Mouse (Mus musculus) MEL (cell line): ENCODE data around the gene Pgpep1. TPM values are rescaled to one million over a fixed set of nuclear protein-coding genes. Genes with fewer than 3 reads are reported as not detected.

ENCODE experiments used
- DNase-seq: peaks from one replicate; pipeline ENCODE4 v3.0.0; 2011; ENCODE audit warnings: low read depth, low spot score
- H3K27ac ChIP-seq: 2 replicates; pipeline ENCODE4 v1.5.1; 2012; ENCODE audit warnings: low read depth, mild to moderate bottlenecking, control low read depth, low read length, moderate library complexity; ENCODE audit not compliant: control insufficient read depth
- H3K27me3 ChIP-seq, 2 experiments: fragments of 150-350 bp in 1 of 2; sonication (generic) in 1 of 2; 2 replicates each; pipeline ENCODE4 v1.6.1; 2012; ENCODE audit warnings: low read length in 2 of 2, mild to moderate bottlenecking in 2 of 2, improper control_type of control experiment in 1 of 2, moderate library complexity in 1 of 2; ENCODE audit not compliant: insufficient read depth in 2 of 2, control insufficient read depth in 1 of 2
- H3K36me3 ChIP-seq, 2 experiments: 2 replicates each; pipeline ENCODE4 v1.6.1; 2012 to 2014; ENCODE audit warnings: low read length in 2 of 2, improper control_type of control experiment in 1 of 2, inconsistent platforms in 1 of 2, mild to moderate bottlenecking in 1 of 2; ENCODE audit not compliant: insufficient read depth in 2 of 2, control insufficient read depth in 1 of 2
- H3K4me1 ChIP-seq, 2 experiments: fragments of 150-350 bp in 1 of 2; sonication (generic) in 1 of 2; 2 replicates each; pipeline ENCODE4 v1.6.1; 2012; ENCODE audit warnings: low read length in 2 of 2, improper control_type of control experiment in 1 of 2, mild to moderate bottlenecking in 1 of 2; ENCODE audit not compliant: insufficient read depth in 2 of 2, control insufficient read depth in 1 of 2
- H3K4me3 ChIP-seq, 2 experiments: fragments of 150-350 bp in 1 of 2; sonication (generic) in 1 of 2; 2 replicates each; pipeline ENCODE4 v1.5.1; 2012; ENCODE audit warnings: low read depth in 2 of 2, low read length in 2 of 2, mild to moderate bottlenecking in 2 of 2, moderate library complexity in 2 of 2, control low read depth in 1 of 2, improper control_type of control experiment in 1 of 2; ENCODE audit not compliant: control insufficient read depth in 1 of 2, insufficient read depth in 1 of 2
- H3K79me2 ChIP-seq: 2 replicates; pipeline ENCODE4 v1.6.1; 2012; ENCODE audit warnings: mild to moderate bottlenecking, low read length, moderate library complexity; ENCODE audit not compliant: control insufficient read depth, poor library complexity, insufficient read depth
- H3K9ac ChIP-seq: 2 replicates; pipeline ENCODE4 v1.6.1; 2012; ENCODE audit warnings: low read depth, mild to moderate bottlenecking, control low read depth, low read length, moderate library complexity; ENCODE audit not compliant: control insufficient read depth, poor library complexity, severe bottlenecking
- H3K9me3 ChIP-seq: fragments of 150-350 bp; sonication (generic); replicated peaks from 2 replicates; pipeline ENCODE4 v1.6.1; 2012; ENCODE audit warnings: mild to moderate bottlenecking, low read length, improper control_type of control experiment, moderate library complexity; ENCODE audit not compliant: insufficient read depth
- BHLHE40 ChIP-seq: IDR thresholded peaks from 2 replicates; pipeline ENCODE4 v1.6.1; 2012; ENCODE audit warnings: low read depth, mild to moderate bottlenecking, inconsistent platforms, low read length, improper control_type of control experiment, borderline replicate concordance
- CTCF ChIP-seq, 3 experiments: IDR thresholded peaks in 2 of 3; conservative IDR thresholded peaks in 1 of 3; 2 replicates each; pipeline ENCODE4 v1.5.1; 2011 to 2012; ENCODE audit warnings: low read length in 3 of 3, low read depth in 2 of 3, mild to moderate bottlenecking in 2 of 3, improper control_type of control experiment in 1 of 3, inconsistent platforms in 1 of 3, mixed read lengths in 1 of 3, moderate library complexity in 1 of 3; ENCODE audit not compliant: control insufficient read depth in 1 of 3, insufficient read depth in 1 of 3, poor library complexity in 1 of 3, severe bottlenecking in 1 of 3
- E2F4 ChIP-seq: IDR thresholded peaks from 2 replicates; pipeline ENCODE4 v1.6.1; 2011; ENCODE audit warnings: low read depth, low read length, improper control_type of control experiment, borderline replicate concordance
- EP300 ChIP-seq, 2 experiments: IDR thresholded peaks; 2 replicates each; pipeline ENCODE4 v1.6.1; 2011; ENCODE audit warnings: improper control_type of control experiment in 2 of 2, low read length in 2 of 2, low read depth in 1 of 2, mild to moderate bottlenecking in 1 of 2
- JUND ChIP-seq: IDR thresholded peaks from 2 replicates; pipeline ENCODE4 v1.6.1; 2011; ENCODE audit warnings: low read depth, mild to moderate bottlenecking, improper control_type of control experiment, low read length
- MAX ChIP-seq: IDR thresholded peaks from 2 replicates; pipeline ENCODE4 v1.6.1; 2011; ENCODE audit warnings: low read length, improper control_type of control experiment
- MAZ ChIP-seq: IDR thresholded peaks from 2 replicates; pipeline ENCODE4 v1.6.1; 2012; ENCODE audit warnings: low read depth, mild to moderate bottlenecking, inconsistent platforms, low read length, improper control_type of control experiment
- MXI1 ChIP-seq: IDR thresholded peaks from 2 replicates; pipeline ENCODE4 v1.6.1; 2011; ENCODE audit warnings: mild to moderate bottlenecking, low read depth, low read length, improper control_type of control experiment
- MYB ChIP-seq: IDR thresholded peaks from 2 replicates; pipeline ENCODE4 v1.6.1; 2011; ENCODE audit warnings: mild to moderate bottlenecking, low read depth, low read length, improper control_type of control experiment
- NRF1 ChIP-seq: IDR thresholded peaks from 2 replicates; pipeline ENCODE4 v1.6.1; 2014; ENCODE audit warnings: low read depth, mild to moderate bottlenecking, inconsistent platforms, low read length, improper control_type of control experiment, moderate library complexity; ENCODE audit not compliant: poor library complexity, insufficient read depth, severe bottlenecking
- POLR2A ChIP-seq, 2 experiments: IDR thresholded peaks; 2 replicates each; pipeline ENCODE4 v1.6.1; 2011 to 2012; ENCODE audit warnings: low read length in 2 of 2, mild to moderate bottlenecking in 2 of 2, control low read depth in 1 of 2, improper control_type of control experiment in 1 of 2, low read depth in 1 of 2, moderate library complexity in 1 of 2; ENCODE audit not compliant: control insufficient read depth in 1 of 2, insufficient read depth in 1 of 2, poor library complexity in 1 of 2
- POLR2AphosphoS2 ChIP-seq: IDR thresholded peaks from 2 replicates; pipeline ENCODE4 v1.6.1; 2011; ENCODE audit warnings: low read length, improper control_type of control experiment
- POLR2AphosphoS5 ChIP-seq: IDR thresholded peaks from 2 replicates; pipeline ENCODE4 v1.6.1; 2012; ENCODE audit warnings: low read depth, borderline replicate concordance, mild to moderate bottlenecking, inconsistent platforms, low read length, moderate library complexity, mixed read lengths
- RCOR1 ChIP-seq: IDR thresholded peaks from 2 replicates; pipeline ENCODE4 v1.6.1; 2012; ENCODE audit warnings: low read depth, mild to moderate bottlenecking, inconsistent platforms, low read length, improper control_type of control experiment
- SMC3 ChIP-seq: IDR thresholded peaks from 2 replicates; pipeline ENCODE4 v1.6.1; 2011; ENCODE audit warnings: low read depth, low read length, improper control_type of control experiment
- TAL1 ChIP-seq: IDR thresholded peaks from 2 replicates; pipeline ENCODE4 v1.6.1; 2012; ENCODE audit warnings: mild to moderate bottlenecking, inconsistent platforms, low read length, moderate library complexity, mixed read lengths
- ZKSCAN1 ChIP-seq: IDR thresholded peaks from 2 replicates; pipeline ENCODE4 v1.6.1; 2012; ENCODE audit warnings: low read depth, mild to moderate bottlenecking, inconsistent platforms, low read length, improper control_type of control experiment, moderate library complexity
- ZMIZ1 ChIP-seq: IDR thresholded peaks from 2 replicates; pipeline ENCODE4 v1.6.1; 2012; ENCODE audit warnings: low read depth, mild to moderate bottlenecking, inconsistent platforms, low read length, improper control_type of control experiment, moderate library complexity
- ZNF384 ChIP-seq: IDR thresholded peaks from 2 replicates; pipeline ENCODE4 v1.6.1; 2012; ENCODE audit warnings: low read depth, mild to moderate bottlenecking, inconsistent platforms, low read length, improper control_type of control experiment
- polyA plus RNA-seq, 2 experiments: library from polyadenylated mRNA; stranded (reverse) in 1 of 2; unstranded in 1 of 2; fragments of >175 nt in 1 of 2; fragments of >200 nt in 1 of 2; gene quantifications; 2 replicates each; pipeline versions ENCODE4 v1.2.1 to v1.2.4; 2012; ENCODE audit warnings: low replicate concordance in 2 of 2, low read depth in 1 of 2; ENCODE audit not compliant: insufficient read length in 2 of 2, insufficient read depth in 1 of 2, missing spikeins in 1 of 2
- total RNA-seq: library from RNA; depleted of rRNA; stranded (reverse); fragments of 300-350 nt; gene quantifications from 2 replicates; pipeline ENCODE4 v1.2.3, GENCODE M21; 2012

Pgpep1 gene
- total and polyA plus RNA-seq, 3 experiments = 12.6 to 19.5 TPM; not detected in 1

DNA sequence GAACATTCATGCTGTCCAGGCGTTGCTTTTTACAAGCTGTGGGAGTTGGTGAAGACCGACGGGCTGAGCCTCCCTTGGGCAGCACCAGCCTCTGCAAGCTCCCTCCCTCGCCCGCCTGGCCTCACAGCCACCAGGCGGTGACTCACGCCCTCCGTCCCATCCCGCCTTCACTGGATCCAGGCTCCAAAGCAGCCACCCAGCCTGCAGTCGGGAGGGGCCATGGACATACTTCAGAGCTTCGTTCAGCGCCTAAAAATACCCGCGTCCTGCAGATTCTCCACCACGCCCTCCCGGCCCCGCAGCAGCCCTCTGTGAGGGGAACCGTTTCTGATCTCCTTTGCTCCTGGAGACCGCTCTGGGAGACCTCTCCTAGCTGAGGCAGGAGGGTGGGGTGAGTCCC lies 22.0 kb upstream of the Pgpep1 start:
- Histone ChIP-seq H3K9me3 (no peaks in the 10 kb centered on the region), H3K4me1 (no peaks in the 10 kb centered on the region), H3K27me3 (peaks cover 0 to 5% of the 10 kb centered on the region in 2 experiments; a peak in 3 of 4 replicates), H3K27ac (no peak overlapping the region), H3K79me2 (no peaks in the 10 kb centered on the region), H3K9ac (no peak overlapping the region), H3K36me3 (no peaks in the 10 kb centered on the region), H3K4me3 (no peak overlapping the region)
- no peak for TF ChIP-seq MAZ
- no peak for TF ChIP-seq RCOR1
- no peak for TF ChIP-seq EP300 (IDR thresholded peaks at IDR 0.05; ENCODE audit: low read depth in 1 of 2, low read length in 2 of 2)
- TF ChIP-seq ZKSCAN1 = no peak
- TF ChIP-seq JUND = no peak
- TF ChIP-seq TAL1 = no peak
- no peak for TF ChIP-seq CTCF (IDR thresholded peaks at IDR 0.05 in 2 of 3, conservative IDR thresholded peaks at IDR 0.05 in 1 of 3; ENCODE audit: control insufficient read depth in 1 of 3, insufficient read depth in 1 of 3, low read depth in 2 of 3, low read length in 3 of 3, poor library complexity in 1 of 3, severe bottlenecking in 1 of 3)
- no peak for TF ChIP-seq MXI1
- no peak for TF ChIP-seq SMC3
- TF ChIP-seq POLR2AphosphoS2 = no peak
- no peak for TF ChIP-seq BHLHE40
- TF ChIP-seq NRF1 = no peak
- no peak for TF ChIP-seq MYB
- TF ChIP-seq POLR2A (IDR thresholded peaks at IDR 0.05; ENCODE audit: control insufficient read depth in 1 of 2, insufficient read depth in 1 of 2, low read depth in 1 of 2, low read length in 2 of 2, poor library complexity in 1 of 2) = no peak
- TF ChIP-seq MAX = no peak
- no peak for TF ChIP-seq E2F4
- TF ChIP-seq POLR2AphosphoS5 = no peak
- DNase-seq = no peak

DNA sequence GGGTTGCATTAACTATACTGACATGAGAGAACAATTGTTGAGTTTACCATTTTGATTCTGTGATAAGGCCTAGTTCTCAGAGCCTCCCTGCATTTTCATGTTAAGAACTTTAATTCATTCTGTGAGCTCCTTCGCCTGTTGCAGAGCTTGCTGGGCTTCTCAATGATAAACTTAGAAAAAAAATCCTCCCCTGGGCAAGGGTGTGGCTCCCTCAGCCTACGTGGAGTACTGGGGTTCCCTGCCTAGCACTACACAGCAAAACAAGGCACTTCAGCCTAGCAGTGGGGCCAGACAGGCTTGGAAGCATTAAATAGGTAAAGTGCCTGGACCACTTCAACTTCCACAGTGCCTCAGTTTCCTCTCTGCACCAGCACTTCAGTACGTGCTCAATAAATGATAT lies 21.2 kb upstream of the Pgpep1 start:
- peaks cover 0 to 5% of the 10 kb centered on the region in 2 experiments; a peak in 3 of 4 replicates for H3K27me3 ChIP-seq
- no peak overlapping the region for H3K4me3 ChIP-seq
- H3K4me1 ChIP-seq = no peaks in the 10 kb centered on the region
- no peak overlapping the region for H3K27ac ChIP-seq
- TF ChIP-seq ZMIZ1 (no peak), ZNF384 (peak; percentile 29; the same call in 1 of the 2 replicates)
- TF ChIP-seq, all 39 proteins: peak for 1
- Histone ChIP-seq H3K9me3 (no peaks in the 10 kb centered on the region), H3K79me2 (no peaks in the 10 kb centered on the region), H3K36me3 (no peaks in the 10 kb centered on the region), H3K9ac (no peak overlapping the region)
- no peak for DNase-seq
